Mouse (Mus musculus): ENCODE measurements around the gene Wdr20.

DNA sequence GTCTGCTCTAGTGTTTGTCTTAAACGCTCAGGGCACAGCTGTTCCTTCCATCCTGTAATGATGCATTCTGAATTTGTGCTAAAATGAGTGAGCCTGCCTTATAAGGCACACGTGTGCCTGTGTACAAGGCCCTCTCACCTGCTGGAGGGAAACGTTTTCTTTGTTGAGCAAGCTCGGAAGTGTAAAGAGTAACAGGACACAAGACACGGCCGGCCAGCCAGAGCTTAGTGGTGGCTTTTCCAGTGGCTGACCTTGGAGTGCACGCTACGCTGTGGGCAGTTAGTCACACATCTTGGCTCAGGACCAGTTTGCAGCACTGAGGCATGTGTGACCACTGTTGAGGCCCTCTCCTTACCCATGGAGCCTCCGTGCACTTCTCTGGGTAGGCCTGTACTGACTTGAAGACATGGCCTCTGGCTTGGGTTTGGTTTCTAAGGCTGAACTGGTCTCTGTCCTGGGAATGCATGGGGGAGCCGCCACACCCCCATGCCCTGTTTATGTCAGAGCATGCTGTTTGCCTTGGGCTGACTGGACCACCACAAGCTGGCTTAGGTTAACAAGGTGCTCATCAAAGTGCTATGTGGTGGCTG is 60.2 kb downstream of the Wdr20 start:
- TF ChIP-seq CTCF (IDR thresholded peaks at IDR 0.05; ENCODE audit: borderline replicate concordance, control insufficient read depth, extremely low read depth, insufficient read depth, low read length, poor library complexity) (no peak), POLR2A (IDR thresholded peaks at IDR 0.05; ENCODE audit: control insufficient read depth, extremely low read depth, insufficient read depth, low read length, poor library complexity) (no peak)

Measured in thymus, adult 2 months (tissue).